Mouse (Mus musculus): Measurements from ENCODE around the gene Sfrp5. TPM values are rescaled to one million over a fixed set of nuclear protein-coding genes. Genes with fewer than 3 reads are reported as not detected.

Gene Sfrp5
- not detected in 2 replicates for total RNA-seq (2017)

DNA sequence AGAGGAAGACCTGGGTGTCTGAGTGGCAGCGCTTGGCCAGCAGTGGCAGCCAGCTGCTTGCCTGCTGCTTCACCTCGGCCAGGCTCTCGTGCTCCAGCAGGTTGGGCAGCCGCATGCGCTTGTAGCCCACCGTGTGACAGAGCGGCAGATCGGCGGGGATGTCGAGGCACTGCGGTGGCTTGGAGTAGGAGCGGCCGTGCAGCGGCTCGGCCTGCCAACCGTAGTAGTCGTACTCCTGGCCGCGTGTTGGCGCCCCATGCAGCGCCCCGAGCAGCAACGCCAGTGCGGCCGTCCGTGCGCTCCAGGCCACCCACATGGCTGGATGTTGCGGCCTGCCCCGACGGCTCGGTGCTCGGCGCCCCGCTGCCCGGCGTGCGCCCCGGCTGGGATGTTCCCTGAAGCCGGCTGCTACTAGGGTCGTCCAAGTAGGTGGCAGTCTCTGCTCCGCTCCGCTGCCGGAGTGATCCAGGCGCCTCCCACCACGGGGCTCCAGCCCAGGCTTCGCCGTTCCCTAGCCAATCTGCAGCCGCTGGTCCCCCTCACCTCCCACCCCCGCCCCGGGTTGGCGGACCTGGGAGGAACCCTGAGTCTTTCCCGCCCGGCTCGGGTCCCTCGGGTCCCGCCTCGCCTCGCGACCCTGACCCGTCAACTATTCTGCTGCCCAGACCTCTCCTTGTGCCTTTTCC is at the start of gene Sfrp5:
TSS of gene Sfrp5 (minus strand) at position 557 of the 686 bp plus-strand sequence.
- no peak for ATAC-seq (ENCODE audit: extremely low read depth, insufficient number of reproducible peaks, low FRiP score, poor library complexity, severe bottlenecking)

DNA sequence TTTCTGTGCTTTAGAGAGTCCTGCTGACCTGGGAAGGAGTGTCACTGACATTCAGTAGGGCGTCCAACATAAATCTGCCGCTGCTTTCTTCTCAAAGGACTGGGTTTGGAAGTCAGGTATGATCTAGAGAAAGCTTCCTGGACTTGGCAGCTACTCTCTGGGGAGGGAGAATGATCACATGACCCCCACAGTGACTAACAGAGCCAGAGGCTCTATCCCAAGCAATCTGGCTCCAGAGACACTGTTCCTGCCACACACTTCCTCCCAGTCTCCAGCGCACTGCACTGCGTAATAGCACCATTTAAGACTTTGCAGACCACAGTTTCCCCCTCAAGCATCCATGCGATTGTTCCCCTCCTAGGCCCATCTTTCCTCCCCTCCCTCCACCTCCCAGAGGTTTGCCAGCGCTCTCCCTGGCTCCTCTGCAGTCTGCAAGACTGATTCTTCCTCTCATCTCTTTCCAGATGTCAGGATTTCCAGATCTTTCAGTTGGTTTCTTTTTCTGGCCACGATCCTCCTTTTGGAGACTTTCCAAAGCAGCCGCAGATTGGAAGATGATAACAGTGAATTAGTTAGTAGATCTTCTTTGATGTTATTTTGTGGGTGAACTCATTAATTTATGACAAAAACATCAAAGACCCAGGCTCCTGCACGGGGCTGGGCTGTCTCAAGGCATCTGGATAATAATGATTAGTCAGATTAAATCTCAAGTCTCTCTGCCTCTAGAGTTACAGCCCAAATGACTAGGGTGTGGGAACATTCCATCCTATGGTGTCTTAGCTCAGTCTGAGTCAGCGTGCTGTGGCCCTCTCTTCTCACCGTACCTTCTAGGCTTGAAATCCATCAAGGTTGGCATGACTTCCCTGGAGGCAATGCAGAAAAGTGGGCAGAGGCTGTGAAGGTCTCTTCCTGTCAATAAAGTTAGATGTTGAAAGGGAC is 48.2 kb upstream of the Sfrp5 start:
- ATAC-seq (ENCODE audit: extremely low read depth, insufficient number of reproducible peaks, low FRiP score, poor library complexity, severe bottlenecking), result no peak

DNA sequence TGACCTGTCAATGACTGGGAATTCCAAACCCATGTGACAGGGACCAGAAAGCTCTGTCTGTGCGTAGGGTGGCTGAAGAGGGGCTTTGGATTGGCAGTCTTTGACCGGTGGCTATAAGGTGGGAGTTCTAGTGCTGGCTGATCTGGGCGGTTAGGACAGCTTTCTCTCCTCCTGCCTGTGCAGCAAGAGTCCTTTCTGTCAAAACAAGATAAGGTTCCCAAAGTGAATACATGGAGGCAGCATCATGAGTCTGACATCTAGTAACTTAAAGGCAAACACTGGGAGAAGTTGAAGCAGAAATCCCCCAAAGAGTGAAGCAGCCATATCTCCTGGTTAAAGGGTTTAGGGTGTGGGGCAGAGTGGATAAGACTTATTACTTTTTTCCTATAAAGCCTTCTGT is 45.5 kb upstream of the Sfrp5 start, which contains the start of gene Golga7b:
TSS of gene Golga7b (plus strand) at position 56 of the 400 bp plus-strand sequence.
- no peak for ATAC-seq (ENCODE audit: extremely low read depth, insufficient number of reproducible peaks, low FRiP score, poor library complexity, severe bottlenecking)

DNA sequence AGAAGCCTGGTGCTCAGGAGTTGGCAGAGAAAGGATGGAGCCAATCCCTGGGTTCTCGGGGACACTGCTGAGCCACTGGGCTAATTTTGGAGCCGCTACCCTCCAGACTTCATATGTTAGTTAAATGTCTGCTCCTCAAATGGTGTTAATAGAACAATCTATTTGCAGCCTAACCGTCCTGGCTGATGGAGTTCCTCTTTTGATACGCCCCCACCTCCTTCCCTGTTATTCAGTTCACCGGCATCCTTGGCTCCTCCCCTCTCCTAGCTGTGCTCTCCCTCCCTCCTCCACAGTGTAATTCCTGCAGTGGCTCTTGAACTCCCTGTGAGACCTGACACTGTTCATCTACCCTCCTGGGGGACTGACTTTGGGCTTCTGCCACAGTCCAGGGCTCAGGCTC is 44.6 kb upstream of the Sfrp5 start:
- no peak for ATAC-seq (ENCODE audit: extremely low read depth, insufficient number of reproducible peaks, low FRiP score, poor library complexity, severe bottlenecking)

DNA sequence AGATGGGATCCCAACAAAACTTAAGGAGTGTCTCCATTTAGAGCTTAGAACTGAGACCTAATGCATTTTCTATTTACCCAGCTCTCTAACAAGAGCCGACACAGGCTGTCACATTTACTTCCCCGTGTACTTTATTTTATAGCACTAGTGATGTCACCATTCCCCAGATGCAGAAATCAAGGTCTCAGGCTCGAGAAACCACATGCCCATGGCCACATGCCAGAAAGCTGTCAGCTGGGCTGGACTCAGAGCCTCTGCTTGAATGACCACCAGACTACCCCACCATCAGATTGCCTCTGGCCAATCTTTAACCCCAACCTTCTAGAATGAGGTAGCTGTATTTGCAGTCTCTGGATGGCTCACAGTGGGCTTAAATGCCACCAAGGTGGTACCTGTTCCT is 41.3 kb upstream of the Sfrp5 start:
- ATAC-seq (ENCODE audit: extremely low read depth, insufficient number of reproducible peaks, low FRiP score, poor library complexity, severe bottlenecking), result no peak

DNA sequence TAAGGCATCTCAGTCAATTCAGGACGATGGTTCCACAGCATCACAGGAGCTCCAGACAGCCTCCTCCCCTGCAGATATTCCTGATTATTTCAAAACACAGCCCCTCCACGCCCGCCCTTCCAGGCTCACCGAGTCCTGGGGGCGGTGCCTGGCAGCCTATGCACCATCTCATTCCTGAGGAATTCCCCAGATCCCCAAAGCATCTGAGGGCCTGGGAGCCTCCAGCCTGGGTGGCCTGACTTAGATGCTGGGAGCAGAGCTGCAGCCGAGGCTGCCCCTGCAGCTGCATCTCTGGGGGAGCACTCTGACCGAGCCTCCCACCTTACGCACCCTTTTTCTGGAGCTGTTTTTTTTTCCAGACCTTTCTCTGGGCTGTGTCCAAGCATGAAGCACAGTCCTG is 38.8 kb upstream of the Sfrp5 start:
- no peak for ATAC-seq (ENCODE audit: extremely low read depth, insufficient number of reproducible peaks, low FRiP score, poor library complexity, severe bottlenecking)

DNA sequence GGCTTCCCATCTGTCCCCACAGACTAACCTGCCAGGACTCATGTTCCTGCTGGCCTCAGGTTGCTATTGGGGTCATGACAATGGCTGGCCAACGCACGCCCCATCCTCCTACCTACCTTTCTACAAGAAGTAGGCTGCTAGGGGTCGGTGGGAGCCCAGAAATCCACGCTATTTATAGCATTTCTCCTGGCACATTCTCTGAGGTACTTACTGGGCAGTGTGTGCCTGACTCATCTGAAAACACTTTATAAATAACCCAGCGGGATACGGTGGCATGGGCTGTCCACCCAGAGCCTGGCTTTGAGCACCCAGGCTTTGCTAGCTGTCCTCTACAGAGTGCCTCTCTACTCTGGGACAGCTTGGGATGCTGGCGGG is 36.3 kb upstream of the Sfrp5 start:
- no peak for ATAC-seq (ENCODE audit: extremely low read depth, insufficient number of reproducible peaks, low FRiP score, poor library complexity, severe bottlenecking)

DNA sequence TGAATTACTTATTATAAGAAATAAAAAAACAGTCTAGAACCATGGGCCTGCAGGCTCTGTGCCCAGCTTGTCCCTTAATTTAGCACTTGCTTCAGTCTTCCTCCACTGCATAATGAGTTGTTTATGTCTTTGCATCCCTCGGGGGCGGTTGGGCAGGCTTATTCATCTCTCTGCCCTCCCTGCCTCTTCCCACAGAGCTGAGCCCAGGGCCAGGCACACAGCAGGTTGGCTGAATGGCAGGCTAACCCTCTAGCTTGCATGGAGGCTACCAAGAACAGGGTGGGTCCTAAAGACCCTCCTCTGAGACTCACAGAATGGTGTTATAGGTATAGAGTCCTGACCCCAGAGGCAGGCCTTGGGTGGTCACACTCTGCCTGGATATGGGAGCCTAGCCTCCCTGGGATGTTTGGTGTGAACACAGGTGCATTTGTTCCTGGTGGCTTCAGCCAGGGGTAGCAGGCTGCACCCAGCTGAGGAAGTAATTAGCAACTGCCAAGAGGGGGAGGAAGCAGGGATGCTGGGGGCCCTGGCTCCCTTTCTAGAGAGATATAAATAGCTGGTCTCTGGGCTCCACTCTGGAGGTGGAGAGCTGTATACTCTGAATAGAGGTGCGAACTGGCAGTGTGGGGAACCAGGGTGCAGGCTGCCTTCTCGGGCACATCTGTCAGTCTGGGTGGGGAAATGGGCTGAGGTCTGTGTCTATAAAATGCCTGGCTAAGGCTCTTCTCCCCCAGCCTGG is 35.7 kb upstream of the Sfrp5 start:
- no peak for ATAC-seq (ENCODE audit: extremely low read depth, insufficient number of reproducible peaks, low FRiP score, poor library complexity, severe bottlenecking)

DNA sequence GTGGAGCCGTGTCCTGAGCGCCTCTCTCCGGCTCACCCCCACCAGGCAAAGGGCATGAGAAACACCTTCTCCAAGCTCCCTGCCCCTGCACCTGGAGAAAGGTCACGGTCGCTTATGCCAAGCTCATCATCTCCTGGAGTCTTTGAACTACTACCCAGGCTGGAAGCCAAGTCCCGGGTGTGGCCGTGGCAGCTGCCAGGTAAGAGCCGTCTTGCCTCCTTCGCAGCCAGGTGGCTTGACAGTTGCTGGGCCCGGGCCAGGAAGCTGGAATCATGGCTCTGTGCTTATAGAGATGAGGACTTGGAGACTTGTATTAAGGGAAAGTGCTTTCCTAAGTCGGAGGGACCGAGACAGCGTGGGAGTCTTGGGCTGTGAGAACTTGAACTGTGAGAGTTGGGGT is 28.9 kb upstream of the Sfrp5 start:
- no peak for ATAC-seq (ENCODE audit: extremely low read depth, insufficient number of reproducible peaks, low FRiP score, poor library complexity, severe bottlenecking)

DNA sequence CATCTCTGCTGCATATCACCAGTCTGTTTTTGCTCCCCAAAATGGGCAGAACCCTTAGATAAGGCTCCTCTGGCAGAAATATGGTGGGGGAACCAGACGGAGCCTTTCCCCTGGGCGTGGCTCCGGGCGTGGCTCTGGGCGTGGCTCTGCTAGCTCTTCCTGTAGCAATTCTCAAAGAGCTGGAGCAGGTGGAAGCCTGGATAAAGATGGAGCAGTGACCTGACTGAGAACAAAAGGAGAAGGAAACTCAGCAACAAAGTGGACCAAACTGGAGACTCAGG is 28.2 kb upstream of the Sfrp5 start:
- no peak for ATAC-seq (ENCODE audit: extremely low read depth, insufficient number of reproducible peaks, low FRiP score, poor library complexity, severe bottlenecking)

DNA sequence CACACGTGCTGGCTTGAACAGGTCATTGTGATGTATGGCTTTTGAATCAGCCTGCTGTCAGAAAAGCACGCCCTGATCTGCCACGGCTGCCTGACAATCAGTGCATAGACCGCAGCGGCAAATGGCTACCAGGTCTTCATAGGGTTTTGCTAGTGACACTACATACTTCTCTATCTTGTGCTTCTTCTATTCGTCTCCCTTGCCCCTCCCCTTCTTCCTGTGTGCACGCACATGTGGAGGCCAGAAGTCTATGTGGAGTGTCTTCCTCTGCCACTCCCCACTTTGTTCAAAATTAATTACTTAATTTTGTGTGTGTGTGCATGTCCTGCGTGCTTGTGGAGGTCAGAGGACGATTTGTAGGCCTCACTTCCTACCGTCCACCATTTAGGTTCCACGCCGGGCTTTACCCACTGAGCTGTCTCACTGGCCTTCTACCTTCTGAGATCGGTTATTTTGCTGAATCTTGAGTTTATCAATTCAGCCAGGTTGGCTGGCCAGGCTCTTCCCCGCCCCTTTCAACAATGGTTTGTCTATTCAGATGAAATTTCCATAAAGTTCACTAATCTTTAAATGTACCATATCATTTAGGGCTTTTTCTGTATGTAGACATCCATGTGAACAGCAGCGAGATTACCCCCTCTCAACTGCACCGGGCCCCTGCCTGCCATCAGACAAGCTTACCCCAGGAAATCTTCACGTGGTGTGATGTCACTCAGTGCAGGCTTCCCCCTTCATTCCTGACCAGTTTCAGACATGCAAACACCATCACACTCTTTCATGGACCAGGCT is 27.6 kb upstream of the Sfrp5 start:
- no peak for ATAC-seq (ENCODE audit: extremely low read depth, insufficient number of reproducible peaks, low FRiP score, poor library complexity, severe bottlenecking)

DNA sequence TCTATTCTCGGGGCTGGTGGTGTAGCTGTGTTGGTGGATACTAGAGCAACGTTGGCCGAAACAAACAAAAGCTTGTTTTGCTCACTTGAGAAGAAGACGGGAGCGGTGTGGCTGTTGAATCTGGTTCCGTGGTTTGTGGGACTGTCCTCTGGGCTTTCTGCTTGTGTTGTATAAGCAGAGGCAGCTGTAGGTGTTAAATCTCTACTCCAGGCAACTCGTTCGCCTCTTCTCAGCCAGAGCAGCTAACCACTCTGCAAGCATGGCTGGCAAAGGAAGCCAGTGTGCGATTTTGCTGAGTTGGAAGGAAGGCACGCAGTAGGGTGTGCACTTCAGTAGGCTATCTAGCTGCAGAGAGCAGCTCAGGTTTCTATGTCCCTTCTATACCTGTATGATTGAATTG is 24.4 kb upstream of the Sfrp5 start:
- no peak for ATAC-seq (ENCODE audit: extremely low read depth, insufficient number of reproducible peaks, low FRiP score, poor library complexity, severe bottlenecking)

DNA sequence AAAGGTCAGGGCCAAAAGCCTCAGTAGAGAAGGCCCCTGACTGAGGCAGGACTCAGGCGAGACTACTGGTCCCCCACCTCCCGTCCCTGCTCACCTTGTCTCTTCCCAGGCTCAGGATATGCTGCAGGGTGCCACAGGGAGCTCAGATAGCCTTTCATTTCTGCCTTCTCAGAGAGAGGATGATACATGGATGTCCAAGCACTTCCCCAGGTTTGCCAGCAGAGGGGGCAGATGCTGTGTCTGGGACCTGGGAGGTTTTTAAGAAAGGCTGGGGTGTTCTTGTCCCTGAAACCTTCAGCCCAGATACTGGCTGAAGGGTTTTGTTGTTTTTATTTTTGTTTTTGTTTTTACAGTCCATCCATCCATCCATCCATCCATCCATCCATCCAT is 15.3 kb upstream of the Sfrp5 start:
- 0 out of 2 replicates have a peak, but pooled peaks have one; percentile 6 for ATAC-seq (ENCODE audit: extremely low read depth, insufficient number of reproducible peaks, low FRiP score, poor library complexity, severe bottlenecking)

DNA sequence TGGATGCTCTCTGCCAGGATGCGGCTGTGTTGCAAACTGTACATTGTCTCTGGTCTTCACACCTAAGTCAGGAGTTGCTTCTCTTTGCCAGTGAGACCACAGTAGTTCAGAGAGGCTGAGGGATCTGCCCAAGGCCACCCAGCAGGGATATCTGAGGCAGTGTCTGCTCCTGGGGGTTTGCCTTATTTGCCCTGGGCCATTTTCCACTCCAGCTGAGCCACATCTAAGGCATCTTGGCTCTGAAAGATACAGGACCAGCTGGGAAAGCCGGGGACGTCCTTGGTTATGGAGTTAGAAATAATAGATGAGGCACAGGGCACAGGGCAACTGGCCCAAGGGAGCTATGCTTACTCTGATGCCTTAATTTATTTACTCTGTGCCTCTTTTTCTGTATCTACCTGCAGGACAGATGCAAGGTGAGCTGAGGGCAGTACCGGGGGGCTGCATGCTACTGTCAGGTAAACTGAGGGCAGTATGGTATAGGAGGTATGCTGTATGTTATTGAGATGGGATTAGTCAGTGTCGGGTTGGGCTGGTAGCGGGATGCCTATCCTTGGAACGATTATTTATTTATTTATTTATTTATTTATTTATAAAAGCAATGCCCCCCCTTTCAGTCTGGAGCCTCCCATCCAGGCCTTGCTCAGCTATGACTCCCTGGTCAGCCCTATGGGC is 14.8 kb upstream of the Sfrp5 start:
- ATAC-seq (ENCODE audit: extremely low read depth, insufficient number of reproducible peaks, low FRiP score, poor library complexity, severe bottlenecking), result no peak

DNA sequence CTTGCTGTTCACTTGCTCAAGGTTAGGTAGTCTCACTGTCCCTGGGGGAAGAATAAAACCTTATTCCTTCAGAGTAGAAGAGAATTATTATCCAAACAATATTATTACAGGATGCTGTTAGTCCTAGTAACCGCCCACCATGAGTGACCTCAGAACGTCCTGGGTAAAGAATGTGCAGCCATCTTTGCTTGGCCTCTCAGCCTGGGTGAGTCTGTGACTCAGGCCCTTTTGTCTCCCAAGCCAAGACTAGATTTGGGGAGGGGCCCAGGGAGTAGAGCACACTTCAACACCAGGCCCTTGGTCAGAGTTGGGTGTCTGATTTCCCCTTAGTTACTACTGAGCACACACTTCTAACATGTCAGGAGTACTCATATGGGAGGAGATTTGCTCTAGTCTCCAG is 12.5 kb upstream of the Sfrp5 start:
- no peak for ATAC-seq (ENCODE audit: extremely low read depth, insufficient number of reproducible peaks, low FRiP score, poor library complexity, severe bottlenecking)

DNA sequence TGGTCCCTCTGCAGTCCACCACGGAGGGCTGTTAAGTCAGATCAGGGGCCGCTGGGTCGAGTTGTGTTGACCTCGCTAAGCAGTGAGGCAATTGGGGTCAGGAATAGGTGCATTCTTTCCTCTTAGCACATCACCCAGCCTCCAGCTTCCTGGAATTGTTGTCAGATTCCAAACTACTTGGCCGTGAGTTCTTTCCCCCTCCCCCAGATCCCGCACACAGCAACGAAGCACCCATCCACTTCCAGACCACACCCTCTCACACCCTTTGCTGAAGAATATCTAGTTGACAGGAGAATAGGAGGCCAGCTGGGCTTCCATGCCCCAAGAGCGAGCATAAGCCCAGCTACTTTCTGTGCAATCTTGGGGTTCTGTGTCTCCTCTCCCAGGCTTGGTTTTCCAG is 9.9 kb upstream of the Sfrp5 start:
- ATAC-seq (ENCODE audit: extremely low read depth, insufficient number of reproducible peaks, low FRiP score, poor library complexity, severe bottlenecking), result no peak

DNA sequence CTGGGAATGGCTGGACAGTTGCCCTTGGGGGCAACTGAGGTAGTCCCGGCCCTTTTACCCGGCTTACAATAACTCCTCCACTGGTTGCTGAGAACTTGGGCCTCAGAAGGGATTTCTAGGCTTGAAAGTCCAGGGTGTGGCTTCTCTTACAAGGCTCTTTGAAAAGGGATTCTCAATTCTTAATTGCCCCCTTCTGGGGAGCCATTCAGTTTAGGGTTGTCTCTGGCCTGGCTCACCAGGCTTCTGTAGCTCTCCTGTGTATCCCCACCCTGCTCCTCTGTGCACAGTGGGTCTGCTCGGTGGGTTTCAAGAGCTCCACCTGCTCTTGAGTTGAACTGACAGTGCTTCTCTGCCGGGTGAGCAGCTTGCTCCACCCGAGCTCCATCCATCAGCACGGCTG is 7.9 kb upstream of the Sfrp5 start:
- ATAC-seq (ENCODE audit: extremely low read depth, insufficient number of reproducible peaks, low FRiP score, poor library complexity, severe bottlenecking), result no peak

DNA sequence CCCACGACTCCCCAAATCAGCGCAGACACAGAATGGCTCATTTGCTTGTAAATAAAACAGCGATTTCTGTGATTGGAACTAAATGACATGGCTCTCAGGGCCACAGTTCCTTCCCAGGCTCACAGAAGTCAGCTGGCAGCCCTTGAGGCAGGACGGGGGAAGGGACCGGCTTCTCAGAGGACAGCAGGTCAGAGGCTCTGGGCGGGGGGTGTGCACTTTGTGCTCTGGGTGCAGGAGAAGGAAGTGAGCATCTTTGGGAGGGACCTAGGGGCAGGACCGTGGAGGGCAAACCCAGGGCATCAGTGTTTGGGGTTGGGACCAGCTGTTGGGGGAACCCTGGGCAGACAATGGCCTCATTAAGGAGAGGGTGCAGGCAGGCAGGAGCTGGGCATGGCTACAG is 7.4 kb upstream of the Sfrp5 start:
- ATAC-seq (ENCODE audit: extremely low read depth, insufficient number of reproducible peaks, low FRiP score, poor library complexity, severe bottlenecking), result no peak

DNA sequence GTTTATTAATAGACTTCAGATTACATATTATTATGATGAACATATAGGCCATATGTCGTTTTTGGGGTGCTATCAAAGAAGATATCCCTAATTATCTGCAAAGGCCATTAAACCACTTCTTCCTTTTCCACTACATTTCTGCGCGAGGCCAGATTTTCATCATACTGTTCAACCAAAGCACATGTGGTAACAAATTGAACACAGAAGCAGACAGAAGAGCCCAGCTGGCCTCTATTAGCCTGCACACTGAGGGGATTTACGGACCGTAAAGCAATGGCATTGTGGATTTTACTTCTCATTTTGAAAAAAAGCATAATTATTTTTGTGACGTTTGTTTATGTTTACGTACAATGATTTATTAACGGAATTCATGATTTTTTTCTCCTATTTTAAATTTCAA is 3.1 kb upstream of the Sfrp5 start:
- no peak for ATAC-seq (ENCODE audit: extremely low read depth, insufficient number of reproducible peaks, low FRiP score, poor library complexity, severe bottlenecking)

Measured in neutrophil, adult 5-6 weeks (primary cell).